Mouse (Mus musculus): ENCODE results near the gene Ttf2. TPM values are rescaled to one million over a fixed set of nuclear protein-coding genes. Genes with fewer than 3 reads are reported as not detected.

The Ttf2 gene
- total RNA-seq, 2 experiments from 2014 or later = 0.96 to 1.5 TPM

- DNase-seq (ENCODE audit: low spot score in 2 of 2) = no peak
- intact Hi-C loops (cut with DNase I) = no loop called here
These were observed 46.7 kb downstream of the Ttf2 start for GRCm38 (mm10) chr3:100922506-100923375.

- peak; percentile 100 for DNase-seq (ENCODE audit: low spot score in 2 of 2)
- intact Hi-C loops (cut with DNase I) = no loop called here
These were observed 47.5 kb downstream of the Ttf2 start, which contains the start of gene Trim45 for GRCm38 (mm10) chr3:100921825-100922505. TSS of gene Trim45 (plus strand) at chr3:100922202.

- intact Hi-C loops (cut with DNase I) = no loop called here
- no peak for DNase-seq (ENCODE audit: low spot score in 2 of 2)
These were observed 48.8 kb downstream of the Ttf2 start for GRCm38 (mm10) chr3:100920611-100921140.

GRCm38 (mm10) chr3:100916844-100917243 lies 52.6 kb downstream of the Ttf2 start:
- intact Hi-C loops (cut with DNase I) = loop anchor here (10.0 kb wide), 1 partner anchor 322 kb away; no protein-coding TSS in a partner anchor
- DNase-seq (ENCODE audit: low spot score in 2 of 2) = peak in 1 of 2 experiments; percentile 58

- DNase-seq (ENCODE audit: low spot score in 2 of 2) = peak in 1 of 2 experiments; percentile 29
- intact Hi-C loops (cut with DNase I) = loop anchor here (10.0 kb wide), 1 partner anchor 317 kb away; no protein-coding TSS in a partner anchor
These were observed 57.8 kb downstream of the Ttf2 start for GRCm38 (mm10) chr3:100911498-100912213.

- intact Hi-C loops (cut with DNase I) = loop anchor here (10.0 kb wide), 1 partner anchor 316 kb away; no protein-coding TSS in a partner anchor
These were observed 58.4 kb downstream of the Ttf2 start for GRCm38 (mm10) chr3:100911026-100911425.

GRCm38 (mm10) chr3:100910621-100911020 lies 58.8 kb downstream of the Ttf2 start:
- intact Hi-C loops (cut with DNase I) = loop anchor here (10.0 kb wide), 1 partner anchor 316 kb away; no protein-coding TSS in a partner anchor
- no peak for DNase-seq (ENCODE audit: low spot score in 2 of 2)

More at GRCm38 (mm10) chr3:100911026-100911425, 58.4 kb downstream of the Ttf2 start:
- DNase-seq (ENCODE audit: low spot score in 2 of 2) = no peak

- intact Hi-C loops (cut with DNase I) = no loop called here
- DNase-seq (ENCODE audit: low spot score in 2 of 2) = no peak
These were observed 60.9 kb downstream of the Ttf2 start for GRCm38 (mm10) chr3:100908594-100908993.

GRCm38 (mm10) chr3:100906916-100907315 lies 62.5 kb downstream of the Ttf2 start:
- no peak for DNase-seq (ENCODE audit: low spot score in 2 of 2)
- intact Hi-C loops (cut with DNase I) = loop anchor here (2.0 kb wide), 1 partner anchor 138 kb away; no protein-coding TSS in a partner anchor

- intact Hi-C loops (cut with DNase I) = loop anchor here (2.0 kb wide), 1 partner anchor 137 kb away; no protein-coding TSS in a partner anchor
- DNase-seq (ENCODE audit: low spot score in 2 of 2) = no peak
These were observed 63.3 kb downstream of the Ttf2 start for GRCm38 (mm10) chr3:100906128-100906527.

- no peak for DNase-seq (ENCODE audit: low spot score in 2 of 2)
- intact Hi-C loops (cut with DNase I) = no loop called here
These were observed 74.0 kb downstream of the Ttf2 start for GRCm38 (mm10) chr3:100895500-100895899.

- intact Hi-C loops (cut with DNase I) = no loop called here
- no peak for DNase-seq (ENCODE audit: low spot score in 2 of 2)
These were observed 76.8 kb downstream of the Ttf2 start for GRCm38 (mm10) chr3:100892383-100893335.

GRCm38 (mm10) chr3:100890406-100890805 lies 79.1 kb downstream of the Ttf2 start:
- DNase-seq (ENCODE audit: low spot score in 2 of 2) = peak in 1 of 2 experiments; percentile 61
- intact Hi-C loops (cut with DNase I) = no loop called here

- intact Hi-C loops (cut with DNase I) = no loop called here
- DNase-seq (ENCODE audit: low spot score in 2 of 2) = no peak
These were observed 80.2 kb downstream of the Ttf2 start for GRCm38 (mm10) chr3:100889234-100889633.

Measured in left cerebral cortex, postnatal 25 days (tissue).